Mouse (Mus musculus) MEL (cell line): ENCODE data around the gene Maml2. TPM values are rescaled to one million over a fixed set of nuclear protein-coding genes. Genes with fewer than 3 reads are reported as not detected.

Source experiments
- DNase-seq: peaks from one replicate; pipeline ENCODE4 v3.0.0; 2011; ENCODE audit warnings: low read depth, low spot score
- H3K27ac ChIP-seq: 2 replicates; pipeline ENCODE4 v1.5.1; 2012; ENCODE audit warnings: low read depth, mild to moderate bottlenecking, control low read depth, low read length, moderate library complexity; ENCODE audit not compliant: control insufficient read depth
- H3K27me3 ChIP-seq, 2 experiments: fragments of 150-350 bp in 1 of 2; sonication (generic) in 1 of 2; 2 replicates each; pipeline ENCODE4 v1.6.1; 2012; ENCODE audit warnings: low read length in 2 of 2, mild to moderate bottlenecking in 2 of 2, improper control_type of control experiment in 1 of 2, moderate library complexity in 1 of 2; ENCODE audit not compliant: insufficient read depth in 2 of 2, control insufficient read depth in 1 of 2
- H3K36me3 ChIP-seq, 2 experiments: 2 replicates each; pipeline ENCODE4 v1.6.1; 2012 to 2014; ENCODE audit warnings: low read length in 2 of 2, improper control_type of control experiment in 1 of 2, inconsistent platforms in 1 of 2, mild to moderate bottlenecking in 1 of 2; ENCODE audit not compliant: insufficient read depth in 2 of 2, control insufficient read depth in 1 of 2
- H3K4me1 ChIP-seq, 2 experiments: fragments of 150-350 bp in 1 of 2; sonication (generic) in 1 of 2; 2 replicates each; pipeline ENCODE4 v1.6.1; 2012; ENCODE audit warnings: low read length in 2 of 2, improper control_type of control experiment in 1 of 2, mild to moderate bottlenecking in 1 of 2; ENCODE audit not compliant: insufficient read depth in 2 of 2, control insufficient read depth in 1 of 2
- H3K4me3 ChIP-seq, 2 experiments: fragments of 150-350 bp in 1 of 2; sonication (generic) in 1 of 2; 2 replicates each; pipeline ENCODE4 v1.5.1; 2012; ENCODE audit warnings: low read depth in 2 of 2, low read length in 2 of 2, mild to moderate bottlenecking in 2 of 2, moderate library complexity in 2 of 2, control low read depth in 1 of 2, improper control_type of control experiment in 1 of 2; ENCODE audit not compliant: control insufficient read depth in 1 of 2, insufficient read depth in 1 of 2
- H3K79me2 ChIP-seq: 2 replicates; pipeline ENCODE4 v1.6.1; 2012; ENCODE audit warnings: mild to moderate bottlenecking, low read length, moderate library complexity; ENCODE audit not compliant: control insufficient read depth, poor library complexity, insufficient read depth
- H3K9ac ChIP-seq: 2 replicates; pipeline ENCODE4 v1.6.1; 2012; ENCODE audit warnings: low read depth, mild to moderate bottlenecking, control low read depth, low read length, moderate library complexity; ENCODE audit not compliant: control insufficient read depth, poor library complexity, severe bottlenecking
- H3K9me3 ChIP-seq: fragments of 150-350 bp; sonication (generic); replicated peaks from 2 replicates; pipeline ENCODE4 v1.6.1; 2012; ENCODE audit warnings: mild to moderate bottlenecking, low read length, improper control_type of control experiment, moderate library complexity; ENCODE audit not compliant: insufficient read depth
- CHD2 ChIP-seq: IDR thresholded peaks from 2 replicates; pipeline ENCODE4 v1.6.1; 2011; ENCODE audit warnings: low read length, improper control_type of control experiment
- ETS1 ChIP-seq: IDR thresholded peaks from 2 replicates; pipeline ENCODE4 v1.6.1; 2012; ENCODE audit warnings: low read depth, mild to moderate bottlenecking, inconsistent platforms, low read length, improper control_type of control experiment, moderate library complexity
- GABPA ChIP-seq: IDR thresholded peaks from 2 replicates; pipeline ENCODE4 v1.6.1; 2012; ENCODE audit warnings: low read depth, mild to moderate bottlenecking, inconsistent platforms, low read length, improper control_type of control experiment, moderate library complexity
- GATA1 ChIP-seq: IDR thresholded peaks from 2 replicates; pipeline ENCODE4 v1.6.1; 2011; ENCODE audit warnings: low read depth, low read length, improper control_type of control experiment
- MAFK ChIP-seq: IDR thresholded peaks from 2 replicates; pipeline ENCODE4 v1.6.1; 2011; ENCODE audit warnings: low read depth, mild to moderate bottlenecking, low read length, improper control_type of control experiment, borderline replicate concordance
- MAZ ChIP-seq: IDR thresholded peaks from 2 replicates; pipeline ENCODE4 v1.6.1; 2012; ENCODE audit warnings: low read depth, mild to moderate bottlenecking, inconsistent platforms, low read length, improper control_type of control experiment
- MEF2A ChIP-seq: IDR thresholded peaks from 2 replicates; pipeline ENCODE4 v1.6.1; 2014; ENCODE audit warnings: low read depth, mild to moderate bottlenecking, inconsistent platforms, low read length, improper control_type of control experiment; ENCODE audit not compliant: poor library complexity, insufficient replicate concordance, severe bottlenecking; ENCODE audit errors: extremely low read depth
- MYC ChIP-seq: IDR thresholded peaks from 2 replicates; pipeline ENCODE4 v1.6.1; 2011; ENCODE audit warnings: low read depth, mild to moderate bottlenecking, low read length, improper control_type of control experiment, moderate library complexity
- NELFE ChIP-seq: IDR thresholded peaks from 2 replicates; pipeline ENCODE4 v1.6.1; 2011; ENCODE audit warnings: low read depth, low read length, improper control_type of control experiment
- POLR2AphosphoS5 ChIP-seq: IDR thresholded peaks from 2 replicates; pipeline ENCODE4 v1.6.1; 2012; ENCODE audit warnings: low read depth, borderline replicate concordance, mild to moderate bottlenecking, inconsistent platforms, low read length, moderate library complexity, mixed read lengths
- SMC3 ChIP-seq: IDR thresholded peaks from 2 replicates; pipeline ENCODE4 v1.6.1; 2011; ENCODE audit warnings: low read depth, low read length, improper control_type of control experiment
- TCF12 ChIP-seq: IDR thresholded peaks from 2 replicates; pipeline ENCODE4 v1.6.1; 2014; ENCODE audit warnings: low read depth, mild to moderate bottlenecking, inconsistent platforms, low read length, improper control_type of control experiment, moderate library complexity
- UBTF ChIP-seq: IDR thresholded peaks from 2 replicates; pipeline ENCODE4 v1.6.1; 2012; ENCODE audit warnings: low read depth, mild to moderate bottlenecking, inconsistent platforms, low read length, improper control_type of control experiment, moderate library complexity, borderline replicate concordance; ENCODE audit not compliant: insufficient read depth
- USF2 ChIP-seq, 2 experiments: IDR thresholded peaks; 2 replicates each; pipeline ENCODE4 v1.6.1; 2011 to 2012; ENCODE audit warnings: improper control_type of control experiment in 2 of 2, low read length in 2 of 2, borderline replicate concordance in 1 of 2, inconsistent platforms in 1 of 2, low read depth in 1 of 2, mild to moderate bottlenecking in 1 of 2; ENCODE audit not compliant: insufficient read depth in 1 of 2
- polyA plus RNA-seq, 2 experiments: library from polyadenylated mRNA; stranded (reverse) in 1 of 2; unstranded in 1 of 2; fragments of >175 nt in 1 of 2; fragments of >200 nt in 1 of 2; gene quantifications; 2 replicates each; pipeline versions ENCODE4 v1.2.1 to v1.2.4; 2012; ENCODE audit warnings: low replicate concordance in 2 of 2, low read depth in 1 of 2; ENCODE audit not compliant: insufficient read length in 2 of 2, insufficient read depth in 1 of 2, missing spikeins in 1 of 2
- total RNA-seq: library from RNA; depleted of rRNA; stranded (reverse); fragments of 300-350 nt; gene quantifications from 2 replicates; pipeline ENCODE4 v1.2.3, GENCODE M21; 2012

Gene Maml2
- total and polyA plus RNA-seq, 3 experiments, result 0.08 to 0.47 TPM; not detected in 1

DNA sequence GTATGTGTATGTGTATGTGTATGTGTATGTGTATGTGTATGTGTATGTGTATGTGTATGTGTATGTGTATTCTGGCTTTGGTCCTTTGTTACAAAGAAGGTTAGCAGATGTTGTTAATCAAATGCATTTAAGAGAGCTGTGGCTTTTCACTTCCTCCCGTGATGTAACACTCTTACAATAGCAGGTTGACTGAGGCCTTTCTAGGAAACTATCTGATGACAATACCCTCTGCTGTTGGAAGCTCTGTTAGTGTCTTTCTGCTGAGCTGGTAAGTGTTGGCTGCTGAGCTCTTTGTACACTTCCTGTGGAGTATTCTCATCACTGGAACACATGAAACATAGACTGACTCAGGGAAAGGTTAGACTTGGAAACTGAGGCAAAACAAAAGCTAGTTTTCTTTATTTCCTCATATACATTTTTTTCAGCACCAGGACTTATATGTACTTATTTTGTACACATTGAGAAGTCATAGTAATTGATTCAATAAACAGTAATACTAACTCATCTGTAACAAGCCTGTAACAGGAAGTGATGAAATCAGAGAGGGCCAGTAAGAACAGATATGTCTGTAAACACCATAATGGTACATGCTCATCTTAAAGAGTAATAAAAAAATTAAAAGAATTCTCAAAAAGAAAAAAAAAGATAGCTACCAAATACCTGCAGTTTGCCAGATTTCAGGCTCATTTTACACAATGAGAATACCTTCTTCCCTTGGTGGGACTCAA is 145.9 kb downstream of the Maml2 start:
- Histone ChIP-seq H3K27me3 (no peaks in the 10 kb centered on the region), H3K4me1 (peaks cover 0 to 6% of the 10 kb centered on the region in 2 experiments; a peak in 1 of 4 replicates), H3K36me3 (peaks cover 0 to 2% of the 10 kb centered on the region in 2 experiments; a peak in 1 of 4 replicates), H3K9me3 (no peaks in the 10 kb centered on the region), H3K9ac (no peak overlapping the region), H3K79me2 (no peaks in the 10 kb centered on the region), H3K4me3 (no peak overlapping the region), H3K27ac (no peak overlapping the region; the same call in 1 of the 2 replicates)
- DNase-seq, result peak; percentile 51
- TF ChIP-seq SMC3 (no peak), USF2 (IDR thresholded peaks at IDR 0.05; ENCODE audit: borderline replicate concordance in 1 of 2, insufficient read depth in 1 of 2, low read depth in 1 of 2, low read length in 2 of 2) (no peak), MEF2A (no peak), MAZ (no peak), ETS1 (peak; percentile 36; the same call in 1 of the 2 replicates), MAFK (0 out of 2 replicates have a peak, but pooled peaks have one; percentile 21), NELFE (no peak; the same call in 1 of the 2 replicates), MYC (no peak), GATA1 (no peak), TCF12 (peak; percentile 20; the same call in 1 of the 2 replicates), CHD2 (no peak), GABPA (no peak), POLR2AphosphoS5 (no peak)

DNA sequence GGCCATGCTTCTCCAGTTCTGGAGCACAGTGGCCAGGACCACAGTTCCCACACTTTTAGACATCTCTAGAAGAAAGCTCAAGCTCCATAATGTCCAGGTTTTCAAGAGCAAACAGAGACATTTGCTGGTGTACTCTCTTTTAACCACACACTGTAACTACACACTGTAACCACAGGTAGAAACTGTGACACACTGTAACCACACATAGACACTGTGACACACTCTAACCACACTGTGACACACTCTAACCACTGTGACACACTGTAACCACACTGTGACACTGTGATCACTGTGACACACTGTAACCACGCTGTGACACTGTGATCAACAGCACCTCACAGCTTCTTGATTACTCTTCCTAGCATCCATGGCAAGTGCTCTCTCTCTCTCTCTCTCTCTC is 148.5 kb downstream of the Maml2 start:
- Histone ChIP-seq H3K9ac (no peak overlapping the region), H3K4me1 (peaks cover 0 to 6% of the 10 kb centered on the region in 2 experiments; a peak in 1 of 4 replicates), H3K4me3 (no peak overlapping the region), H3K36me3 (peaks cover 0 to 2% of the 10 kb centered on the region in 2 experiments; a peak in 1 of 4 replicates), H3K27ac (no peak overlapping the region)
- no peak for DNase-seq
- TF ChIP-seq CHD2 (no peak), UBTF (no peak), POLR2AphosphoS5 (peak; percentile 69; the same call in 1 of the 2 replicates)
- TF ChIP-seq, all 39 proteins: peak for 1
- no peaks in the 10 kb centered on the region for H3K27me3 ChIP-seq
- H3K79me2 ChIP-seq, result no peaks in the 10 kb centered on the region
- no peaks in the 10 kb centered on the region for H3K9me3 ChIP-seq
